Mouse (Mus musculus) G1E (cell line): Measurements from ENCODE around the gene Rfc4.

Source experiments
- CTCF ChIP-seq: IDR thresholded peaks from 2 replicates; pipeline ENCODE4 v1.5.1; 2012; ENCODE audit warnings: low read depth, low read length, inconsistent platforms, mixed read lengths
- POLR2AphosphoS5 ChIP-seq: IDR thresholded peaks from 2 replicates; pipeline ENCODE4 v1.6.1; 2012; ENCODE audit warnings: low read depth, low read length, inconsistent platforms; ENCODE audit not compliant: insufficient replicate concordance
- TAL1 ChIP-seq: conservative IDR thresholded peaks from 2 replicates; pipeline ENCODE4 v1.6.1; 2012; ENCODE audit warnings: low read depth, low read length, inconsistent platforms, mixed read lengths

DNA sequence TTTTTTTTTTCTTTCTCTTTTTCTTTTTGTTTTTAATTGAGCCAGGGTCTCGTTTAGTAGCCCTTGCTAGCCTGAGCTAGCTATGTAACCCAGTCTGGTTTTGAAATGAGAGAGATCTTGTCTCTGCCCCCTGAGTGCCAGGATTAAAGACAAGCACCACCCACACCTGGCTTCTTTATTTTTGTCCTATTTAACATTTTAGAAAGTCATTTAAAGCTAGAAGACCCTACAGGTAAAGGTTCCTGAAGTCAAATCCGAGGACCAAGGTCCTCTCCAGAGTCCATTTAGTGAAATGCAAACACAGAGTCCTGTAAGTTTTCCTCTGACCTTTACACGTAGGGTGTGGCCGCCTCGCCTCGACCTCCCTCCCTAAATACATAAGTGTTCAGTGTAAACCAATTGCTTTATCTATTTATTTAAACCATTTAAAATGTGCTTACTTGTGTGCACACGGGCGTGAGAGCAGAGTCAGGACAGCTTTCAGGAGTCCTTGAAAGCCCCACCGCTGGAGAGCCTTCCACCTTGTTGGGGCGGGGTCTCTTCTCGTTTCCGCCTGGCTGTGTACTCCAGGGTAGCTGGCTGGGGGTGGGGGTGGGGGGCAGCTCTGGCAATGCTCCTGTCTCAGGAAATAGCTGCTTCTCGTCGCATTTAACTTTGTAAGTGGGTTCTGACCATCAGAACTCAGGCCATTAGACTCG is 25.0 kb downstream of the Rfc4 start:
- TF ChIP-seq CTCF (no peak), TAL1 (no peak), POLR2AphosphoS5 (no peak)
